Mouse (Mus musculus): ENCODE results near the gene Rbfox3. TPM values are rescaled to one million over a fixed set of nuclear protein-coding genes. Genes with fewer than 3 reads are reported as not detected.

The Rbfox3 gene
- polyA plus RNA-seq, 1 experiment: 0.51 TPM

DNA sequence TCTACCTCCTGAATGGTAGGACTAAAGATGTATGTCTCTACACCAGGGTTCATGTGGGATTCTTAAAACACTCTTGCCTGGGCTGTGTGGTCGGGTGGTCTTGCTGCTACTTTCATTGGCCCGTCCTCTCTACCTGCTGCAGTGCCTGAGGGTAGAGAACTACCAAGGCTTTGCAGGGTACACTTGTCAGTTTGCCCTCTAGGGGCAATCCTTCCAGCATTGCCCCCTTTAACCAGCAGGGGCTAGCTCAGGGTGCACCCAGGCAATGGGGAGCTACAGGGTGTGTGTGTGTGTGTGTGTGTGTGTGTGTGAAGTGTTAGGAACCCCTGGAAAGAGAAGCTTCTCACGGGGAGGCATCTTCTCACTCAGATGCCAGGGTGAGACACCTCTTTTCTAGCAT, 173.6 kb downstream of the Rbfox3 start:
- WGBS: 44% methylated on average over 3 of the region's 3 CpGs
- no peak for DNase-seq (ENCODE audit: low read depth in 1 of 2, low spot score in 2 of 2)
- no peak overlapping the region for H3K27ac ChIP-seq (ENCODE audit: insufficient read depth, low read length)
- H3K27me3 ChIP-seq (ENCODE audit: control insufficient read depth, insufficient read depth, low read length): no peaks in the 10 kb centered on the region; the same call in 1 of the 2 replicates
- no peak for TF ChIP-seq POLR2A (IDR thresholded peaks at IDR 0.05; ENCODE audit: low read depth, low read length)
- no peak for TF ChIP-seq CTCF (IDR thresholded peaks at IDR 0.05; ENCODE audit: extremely low read depth, insufficient read depth, insufficient read length, insufficient replicate concordance)
- no peak overlapping the region for H3K4me3 ChIP-seq (ENCODE audit: extremely low read depth, insufficient read depth, insufficient read length)
- H3K4me1 ChIP-seq (ENCODE audit: control insufficient read depth, insufficient read depth, insufficient read length): no peaks in the 10 kb centered on the region
- no peaks in the 10 kb centered on the region for H3K36me3 ChIP-seq (ENCODE audit: control insufficient read depth, insufficient read depth, low read length)

DNA sequence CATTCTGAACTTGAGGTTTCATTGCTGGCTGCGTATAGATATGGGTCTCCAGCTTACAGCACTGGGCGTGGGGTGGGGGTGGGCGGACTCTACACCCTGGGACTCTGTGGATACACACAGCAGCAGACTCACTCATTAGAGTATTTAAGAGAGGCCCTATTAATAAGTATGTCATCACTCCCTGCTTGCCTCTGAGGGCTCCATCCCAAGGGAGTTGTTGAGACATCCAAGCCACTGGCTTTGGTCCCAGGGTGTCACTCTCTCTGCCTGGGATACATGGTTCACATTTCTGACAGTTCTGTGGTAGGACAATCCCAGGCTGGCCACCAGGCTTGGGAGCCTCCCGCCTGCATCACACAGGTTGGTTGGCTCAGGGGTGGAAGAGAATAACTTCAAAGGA, 174.4 kb downstream of the Rbfox3 start:
- H3K27ac ChIP-seq (ENCODE audit: insufficient read depth, low read length): no peak overlapping the region
- H3K36me3 ChIP-seq (ENCODE audit: control insufficient read depth, insufficient read depth, low read length): no peaks in the 10 kb centered on the region
- no peaks in the 10 kb centered on the region for H3K27me3 ChIP-seq (ENCODE audit: control insufficient read depth, insufficient read depth, low read length)
- TF ChIP-seq CTCF (IDR thresholded peaks at IDR 0.05; ENCODE audit: extremely low read depth, insufficient read depth, insufficient read length, insufficient replicate concordance) (no peak), POLR2A (IDR thresholded peaks at IDR 0.05; ENCODE audit: low read depth, low read length) (no peak)
- no peak for DNase-seq (ENCODE audit: low read depth in 1 of 2, low spot score in 2 of 2)
- no peaks in the 10 kb centered on the region for H3K4me1 ChIP-seq (ENCODE audit: control insufficient read depth, insufficient read depth, insufficient read length)
- 80% methylated on average over 4 of the region's 4 CpGs for WGBS
- H3K4me3 ChIP-seq (ENCODE audit: extremely low read depth, insufficient read depth, insufficient read length): no peak overlapping the region

DNA sequence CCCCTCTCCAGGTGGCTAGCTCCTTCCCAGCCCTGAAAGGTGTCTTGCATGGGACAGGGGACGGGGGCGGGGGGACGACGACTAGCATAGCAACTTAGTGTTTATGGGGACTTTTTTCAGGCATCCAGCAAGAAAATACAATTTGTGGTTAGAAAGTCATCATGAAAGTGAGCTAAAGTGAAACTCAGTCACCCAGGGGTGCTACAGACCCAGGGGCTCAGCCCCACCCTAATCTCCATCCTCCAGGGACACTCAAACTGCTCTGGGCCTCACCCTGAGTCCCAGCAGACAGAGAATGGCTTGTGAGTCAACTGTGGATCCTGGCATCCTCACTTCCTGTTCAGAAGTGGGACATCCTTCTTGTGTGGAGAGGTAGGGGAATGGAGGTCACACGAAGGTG, 179.7 kb downstream of the Rbfox3 start:
- DNase-seq (ENCODE audit: low read depth in 1 of 2, low spot score in 2 of 2): no peak
- Histone ChIP-seq H3K4me1 (ENCODE audit: control insufficient read depth, insufficient read depth, insufficient read length) (no peaks in the 10 kb centered on the region), H3K4me3 (ENCODE audit: extremely low read depth, insufficient read depth, insufficient read length) (no peak overlapping the region), H3K27ac (ENCODE audit: insufficient read depth, low read length) (no peak overlapping the region), H3K36me3 (ENCODE audit: control insufficient read depth, insufficient read depth, low read length) (no peaks in the 10 kb centered on the region), H3K27me3 (ENCODE audit: control insufficient read depth, insufficient read depth, low read length) (no peaks in the 10 kb centered on the region)
- TF ChIP-seq POLR2A (IDR thresholded peaks at IDR 0.05; ENCODE audit: low read depth, low read length) (no peak), CTCF (IDR thresholded peaks at IDR 0.05; ENCODE audit: extremely low read depth, insufficient read depth, insufficient read length, insufficient replicate concordance) (no peak)
- 88% methylated on average over 5 of the region's 5 CpGs for WGBS

DNA sequence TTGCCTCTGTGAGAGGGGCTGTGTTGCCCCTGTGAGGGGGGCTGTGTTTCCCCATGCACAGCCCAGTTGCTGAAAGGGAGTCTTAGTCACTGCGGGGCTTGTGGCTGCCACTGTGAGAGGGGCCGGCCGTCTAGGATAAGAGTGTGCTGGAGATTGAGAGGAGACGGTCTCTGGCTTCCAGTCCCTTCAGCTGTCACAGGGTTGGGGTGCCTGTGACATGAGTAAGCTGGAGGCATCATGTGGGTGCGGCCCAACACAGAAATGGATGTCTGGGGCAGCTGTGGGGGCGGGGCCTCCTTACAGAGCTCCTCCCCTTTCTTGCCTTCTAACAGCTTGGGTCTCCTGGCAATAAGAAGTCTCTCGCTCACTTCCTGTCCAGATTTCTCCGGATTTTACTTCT, 182.0 kb downstream of the Rbfox3 start:
- DNase-seq (ENCODE audit: low read depth in 1 of 2, low spot score in 2 of 2): no peak
- no peaks in the 10 kb centered on the region for H3K36me3 ChIP-seq (ENCODE audit: control insufficient read depth, insufficient read depth, low read length)
- H3K27me3 ChIP-seq (ENCODE audit: control insufficient read depth, insufficient read depth, low read length): no peaks in the 10 kb centered on the region
- WGBS: 50% methylated on average over 8 of the region's 8 CpGs
- no peaks in the 10 kb centered on the region for H3K4me1 ChIP-seq (ENCODE audit: control insufficient read depth, insufficient read depth, insufficient read length)
- TF ChIP-seq POLR2A (IDR thresholded peaks at IDR 0.05; ENCODE audit: low read depth, low read length): no peak
- no peak for TF ChIP-seq CTCF (IDR thresholded peaks at IDR 0.05; ENCODE audit: extremely low read depth, insufficient read depth, insufficient read length, insufficient replicate concordance)
- no peak overlapping the region for H3K27ac ChIP-seq (ENCODE audit: insufficient read depth, low read length)
- H3K4me3 ChIP-seq (ENCODE audit: extremely low read depth, insufficient read depth, insufficient read length): no peak overlapping the region

DNA sequence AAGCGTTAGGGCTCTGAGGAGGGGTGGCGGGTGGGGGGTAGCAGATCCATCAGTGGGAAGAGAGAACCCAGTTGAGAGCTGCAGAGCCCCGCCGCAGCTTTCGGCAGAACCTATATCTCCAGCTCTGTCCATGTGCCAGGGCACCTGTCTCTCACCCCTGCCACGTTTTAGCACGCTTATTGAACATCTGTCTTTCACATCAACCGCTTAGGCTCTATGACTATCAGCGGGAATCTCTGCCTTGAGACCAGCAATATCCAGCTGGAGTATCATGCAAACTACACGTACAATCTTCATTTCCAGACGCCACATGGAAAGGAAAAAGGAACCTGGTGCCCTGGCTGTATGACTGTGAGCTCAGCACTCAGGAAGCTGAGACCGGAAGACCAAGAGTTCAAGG, 182.6 kb downstream of the Rbfox3 start:
- Histone ChIP-seq H3K27me3 (ENCODE audit: control insufficient read depth, insufficient read depth, low read length) (no peaks in the 10 kb centered on the region), H3K4me1 (ENCODE audit: control insufficient read depth, insufficient read depth, insufficient read length) (no peaks in the 10 kb centered on the region), H3K27ac (ENCODE audit: insufficient read depth, low read length) (no peak overlapping the region), H3K36me3 (ENCODE audit: control insufficient read depth, insufficient read depth, low read length) (no peaks in the 10 kb centered on the region), H3K4me3 (ENCODE audit: extremely low read depth, insufficient read depth, insufficient read length) (no peak overlapping the region)
- no peak for TF ChIP-seq CTCF (IDR thresholded peaks at IDR 0.05; ENCODE audit: extremely low read depth, insufficient read depth, insufficient read length, insufficient replicate concordance)
- no peak for TF ChIP-seq POLR2A (IDR thresholded peaks at IDR 0.05; ENCODE audit: low read depth, low read length)
- WGBS: 69% methylated on average over 12 of the region's 12 CpGs
- DNase-seq (ENCODE audit: low read depth in 1 of 2, low spot score in 2 of 2): no peak

DNA sequence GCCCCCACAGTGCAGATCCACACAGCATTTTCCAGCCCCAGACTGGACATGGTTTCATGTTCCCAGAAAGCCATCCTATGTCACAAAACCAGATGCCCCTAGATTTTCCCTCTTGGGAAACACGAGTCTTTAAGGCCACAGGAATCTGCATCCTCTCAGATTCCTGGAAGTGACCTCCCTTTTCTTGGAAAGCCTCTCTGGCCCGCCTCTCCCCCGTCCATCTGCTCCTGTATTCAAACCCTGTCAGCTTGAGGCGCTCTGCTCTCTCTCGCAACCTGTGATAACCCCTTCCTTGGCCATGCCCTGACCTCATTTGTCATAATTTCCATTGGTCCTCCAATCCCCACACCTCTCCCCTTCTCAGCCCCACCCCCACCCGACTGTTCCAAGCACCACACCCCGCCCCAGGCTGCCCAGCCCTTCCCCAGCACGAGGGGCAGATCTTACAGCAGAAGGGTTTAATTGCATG, 183.3 kb downstream of the Rbfox3 start:
- no peak for DNase-seq (ENCODE audit: low read depth in 1 of 2, low spot score in 2 of 2)
- Histone ChIP-seq H3K4me3 (ENCODE audit: extremely low read depth, insufficient read depth, insufficient read length) (no peak overlapping the region), H3K4me1 (ENCODE audit: control insufficient read depth, insufficient read depth, insufficient read length) (no peaks in the 10 kb centered on the region), H3K27me3 (ENCODE audit: control insufficient read depth, insufficient read depth, low read length) (no peaks in the 10 kb centered on the region), H3K27ac (ENCODE audit: insufficient read depth, low read length) (no peak overlapping the region), H3K36me3 (ENCODE audit: control insufficient read depth, insufficient read depth, low read length) (no peaks in the 10 kb centered on the region)
- WGBS: 32% methylated on average over 8 of the region's 8 CpGs
- TF ChIP-seq POLR2A (IDR thresholded peaks at IDR 0.05; ENCODE audit: low read depth, low read length): no peak
- no peak for TF ChIP-seq CTCF (IDR thresholded peaks at IDR 0.05; ENCODE audit: extremely low read depth, insufficient read depth, insufficient read length, insufficient replicate concordance)

DNA sequence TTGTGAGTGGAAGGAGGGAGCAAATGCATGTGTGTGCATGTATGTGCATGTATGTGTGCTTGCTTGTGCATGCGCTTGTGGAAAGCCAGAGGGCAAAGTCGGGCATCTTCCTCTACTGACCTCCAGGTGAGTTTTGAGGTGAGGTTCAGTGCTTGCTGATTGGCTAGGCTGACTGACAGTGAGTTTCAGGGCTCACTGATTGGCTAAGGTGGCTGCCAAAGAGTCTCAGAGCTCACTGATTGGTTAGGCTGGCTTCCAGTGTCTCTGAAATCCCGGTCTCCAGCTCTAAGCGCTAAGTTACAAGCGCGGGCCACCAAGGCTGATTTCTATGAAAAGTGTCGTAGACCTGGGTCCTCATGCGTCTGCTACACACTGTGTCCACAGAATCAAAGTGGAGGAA, 185.0 kb downstream of the Rbfox3 start:
- Histone ChIP-seq H3K27me3 (ENCODE audit: control insufficient read depth, insufficient read depth, low read length) (no peaks in the 10 kb centered on the region), H3K4me3 (ENCODE audit: extremely low read depth, insufficient read depth, insufficient read length) (no peak overlapping the region), H3K36me3 (ENCODE audit: control insufficient read depth, insufficient read depth, low read length) (no peaks in the 10 kb centered on the region), H3K4me1 (ENCODE audit: control insufficient read depth, insufficient read depth, insufficient read length) (no peaks in the 10 kb centered on the region), H3K27ac (ENCODE audit: insufficient read depth, low read length) (no peak overlapping the region)
- 78% methylated on average over 8 of the region's 8 CpGs for WGBS
- TF ChIP-seq POLR2A (IDR thresholded peaks at IDR 0.05; ENCODE audit: low read depth, low read length): no peak
- no peak for TF ChIP-seq CTCF (IDR thresholded peaks at IDR 0.05; ENCODE audit: extremely low read depth, insufficient read depth, insufficient read length, insufficient replicate concordance)
- DNase-seq (ENCODE audit: low read depth in 1 of 2, low spot score in 2 of 2): no peak
